Mouse (Mus musculus) macrophage (primary cell): ENCODE results near the gene Zmynd19. TPM values are rescaled to one million over a fixed set of nuclear protein-coding genes. Genes with fewer than 3 reads are reported as not detected.
"Not testable (repeated sequence)": the region's sequence is repeated elsewhere in the genome, so short reads cannot be mapped to it uniquely, and the experiment has no call there.

Experiments
- H3K27ac ChIP-seq: fragments of 350-480 bp; formaldehyde crosslinking; 2 replicates; pipeline ENCODE4 v1.9.0; 2021
- H3K36me3 ChIP-seq: fragments of 350-480 bp; formaldehyde crosslinking; 2 replicates; pipeline ENCODE4 v1.9.0; 2021; ENCODE audit errors: inconsistent target
- H3K4me3 ChIP-seq: fragments of 350-480 bp; formaldehyde crosslinking; 2 replicates; pipeline ENCODE4 v1.9.0; 2021; ENCODE audit errors: inconsistent target
- H3K79me2 ChIP-seq: fragments of 350-480 bp; formaldehyde crosslinking; 2 replicates; pipeline ENCODE4 v1.9.0; 2021; ENCODE audit errors: inconsistent target
- WGBS: methylation state at CpG from one replicate; pipeline ENCODE4 v1.1.7; 2026; ENCODE audit warnings: inconsistent platforms; ENCODE audit not compliant: missing documents; 5-methylcytosine and 5-hydroxymethylcytosine counted together
- polyA plus RNA-seq: library from polyadenylated mRNA; stranded (reverse); fragments of 250-400 nt; gene quantifications from 3 replicates; pipeline ENCODE4 v1.2.4, GENCODE M21; 2018; ENCODE audit warnings: inconsistent platforms

Zmynd19 gene
- polyA plus RNA-seq, 1 experiment from 2014 or later, result 4.4 TPM

- Histone ChIP-seq H3K27ac (peak overlapping the region; percentile 78), H3K4me3 (peak overlapping the region; percentile 91), H3K79me2 (peaks cover 49% of the 10 kb centered on the region)
- 1% methylated on average over 14 of the region's 17 CpGs for WGBS
- not testable (repeated sequence) for H3K36me3 ChIP-seq
Measured at GRCm38 (mm10) chr2:24974452-24974851, 24.9 kb downstream of the Zmynd19 start.

- Histone ChIP-seq H3K27ac (peak within 1 kb of the TSS; percentile 91), H3K4me3 (peak within 1 kb of the TSS; percentile 91), H3K36me3 (peaks cover 8% of the 10 kb centered on the region), H3K79me2 (peaks cover 56% of the 10 kb centered on the region)
- WGBS, result under 1% methylated on average over 60 of the region's 64 CpGs
Measured at GRCm38 (mm10) chr2:24974906-24975703, 25.5 kb downstream of the Zmynd19 start, which contains the start of gene Mrpl41. Gene Mrpl41 (minus strand): TSS chr2:24975098.

GRCm38 (mm10) chr2:24975704-24976297, 26.2 kb downstream of the Zmynd19 start, which contains the start of gene Pnpla7:
Gene Pnpla7 (plus strand): TSS chr2:24976033.
- Histone ChIP-seq H3K27ac (peak within 1 kb of the TSS; percentile 91), H3K4me3 (peak within 1 kb of the TSS; percentile 91), H3K79me2 (peaks cover 63% of the 10 kb centered on the region), H3K36me3 (peaks cover 15% of the 10 kb centered on the region)
- 4% methylated on average over 15 of the region's 16 CpGs for WGBS

GRCm38 (mm10) chr2:24976960-24977359, 27.4 kb downstream of the Zmynd19 start:
- Histone ChIP-seq H3K4me3 (peak overlapping the region; percentile 77), H3K79me2 (peaks cover 74% of the 10 kb centered on the region), H3K27ac (peak overlapping the region; percentile 91), H3K36me3 (peaks cover 26% of the 10 kb centered on the region)
- WGBS, result 58% methylated on average over 5 of the region's 5 CpGs

- Histone ChIP-seq H3K27ac (no peak overlapping the region), H3K36me3 (peaks cover 85% of the 10 kb centered on the region), H3K4me3 (no peak overlapping the region), H3K79me2 (no peaks in the 10 kb centered on the region; the same call in 1 of the 2 replicates)
- WGBS, result 86% methylated on average over 1 of the region's 2 CpGs
Measured at GRCm38 (mm10) chr2:24987762-24988161, 38.2 kb downstream of the Zmynd19 start.

GRCm38 (mm10) chr2:24995332-24995731, 45.7 kb downstream of the Zmynd19 start:
- peaks cover 81% of the 10 kb centered on the region for H3K36me3 ChIP-seq
- no peak overlapping the region for H3K4me3 ChIP-seq
- 0 out of 2 replicates have a peak overlapping the region, but pooled peaks have one; percentile 5 for H3K27ac ChIP-seq
- H3K79me2 ChIP-seq, result no peaks in the 10 kb centered on the region
- WGBS, result 84% methylated on average over 6 of the region's 6 CpGs

GRCm38 (mm10) chr2:24996471-24996870, 46.9 kb downstream of the Zmynd19 start:
- H3K36me3 ChIP-seq, result peaks cover 81% of the 10 kb centered on the region
- 95% methylated on average over 2 of the region's 2 CpGs for WGBS
- no peaks in the 10 kb centered on the region for H3K79me2 ChIP-seq
- H3K4me3 ChIP-seq, result no peak overlapping the region
- no peak overlapping the region for H3K27ac ChIP-seq

- H3K36me3 ChIP-seq, result peaks cover 89% of the 10 kb centered on the region
Measured at GRCm38 (mm10) chr2:25000544-25001235, 51.1 kb downstream of the Zmynd19 start.

GRCm38 (mm10) chr2:25003946-25004786, 54.6 kb downstream of the Zmynd19 start:
- Histone ChIP-seq H3K27ac (no peak overlapping the region), H3K4me3 (no peak overlapping the region), H3K36me3 (peaks cover 88% of the 10 kb centered on the region), H3K79me2 (no peaks in the 10 kb centered on the region)
- WGBS, result 97% methylated on average over 9 of the region's 9 CpGs

More at GRCm38 (mm10) chr2:25000544-25001235, 51.1 kb downstream of the Zmynd19 start:
- Histone ChIP-seq H3K79me2 (no peaks in the 10 kb centered on the region), H3K4me3 (no peak overlapping the region), H3K27ac (no peak overlapping the region)
- 97% methylated on average over 3 of the region's 3 CpGs for WGBS

GRCm38 (mm10) chr2:25006767-25007166, 57.2 kb downstream of the Zmynd19 start:
- Histone ChIP-seq H3K79me2 (no peaks in the 10 kb centered on the region), H3K27ac (no peak overlapping the region), H3K4me3 (no peak overlapping the region), H3K36me3 (peaks cover 86% of the 10 kb centered on the region)
- WGBS, result 100% methylated on average over 1 of the region's 1 CpGs

GRCm38 (mm10) chr2:25008250-25008649, 58.7 kb downstream of the Zmynd19 start:
- Histone ChIP-seq H3K27ac (no peak overlapping the region), H3K79me2 (no peaks in the 10 kb centered on the region), H3K4me3 (no peak overlapping the region), H3K36me3 (peaks cover 81% of the 10 kb centered on the region)
